Mouse (Mus musculus): ENCODE results near the gene Vps11. TPM values are rescaled to one million over a fixed set of nuclear protein-coding genes. Genes with fewer than 3 reads are reported as not detected.

Vps11 gene
- total RNA-seq, 2 experiments from 2014 or later: 52.1 to 53.1 TPM

GRCm38 (mm10) chr9:44357207-44357606 is 4.3 kb downstream of the Vps11 start:
- DNase-seq (ENCODE audit: extremely low spot score in 1 of 2, low spot score in 2 of 2): no peak
- intact Hi-C loops (cut with DNase I): no loop called here
- Histone ChIP-seq H3K27ac (no peak overlapping the region), H3K4me3 (no peak overlapping the region)
- peak; percentile 43 for TF ChIP-seq CTCF (IDR thresholded peaks at IDR 0.05)

- no peak for DNase-seq (ENCODE audit: extremely low spot score in 1 of 2, low spot score in 2 of 2)
- no peak for TF ChIP-seq CTCF (IDR thresholded peaks at IDR 0.05)
- H3K27ac ChIP-seq: no peak overlapping the region
- no peak overlapping the region for H3K4me3 ChIP-seq
- intact Hi-C loops (cut with DNase I): loop anchor here (5.0 kb wide), 1 partner anchor 34 kb away; no protein-coding TSS in a partner anchor
Measured at GRCm38 (mm10) chr9:44353142-44353541, 8.3 kb downstream of the Vps11 start.

- intact Hi-C loops (cut with DNase I): loop anchor here (5.0 kb wide), 1 partner anchor 35 kb away; no protein-coding TSS in a partner anchor
- no peak overlapping the region for H3K4me3 ChIP-seq
- no peak for DNase-seq (ENCODE audit: extremely low spot score in 1 of 2, low spot score in 2 of 2)
- H3K27ac ChIP-seq: no peak overlapping the region
- no peak for TF ChIP-seq CTCF (IDR thresholded peaks at IDR 0.05)
Measured at GRCm38 (mm10) chr9:44352337-44352736, 9.1 kb downstream of the Vps11 start.

GRCm38 (mm10) chr9:44351396-44351795 is 10.1 kb downstream of the Vps11 start:
- Histone ChIP-seq H3K27ac (no peak overlapping the region), H3K4me3 (no peak overlapping the region)
- TF ChIP-seq CTCF (IDR thresholded peaks at IDR 0.05): no peak
- no peak for DNase-seq (ENCODE audit: extremely low spot score in 1 of 2, low spot score in 2 of 2)
- intact Hi-C loops (cut with DNase I): loop anchor here (5.0 kb wide), 1 partner anchor 36 kb away; no protein-coding TSS in a partner anchor

- Histone ChIP-seq H3K4me3 (no peak overlapping the region), H3K27ac (no peak overlapping the region)
- TF ChIP-seq CTCF (IDR thresholded peaks at IDR 0.05): no peak; the same call in 1 of the 2 replicates
- intact Hi-C loops (cut with DNase I): no loop called here
- DNase-seq (ENCODE audit: extremely low spot score in 1 of 2, low spot score in 2 of 2): no peak
Measured at GRCm38 (mm10) chr9:44348546-44348945, 12.9 kb downstream of the Vps11 start.

GRCm38 (mm10) chr9:44347621-44348020 is 13.8 kb downstream of the Vps11 start:
- no peak overlapping the region for H3K4me3 ChIP-seq
- TF ChIP-seq CTCF (IDR thresholded peaks at IDR 0.05): no peak
- no peak overlapping the region for H3K27ac ChIP-seq
- intact Hi-C loops (cut with DNase I): no loop called here
- no peak for DNase-seq (ENCODE audit: extremely low spot score in 1 of 2, low spot score in 2 of 2)

- Histone ChIP-seq H3K27ac (no peak overlapping the region), H3K4me3 (no peak overlapping the region)
- intact Hi-C loops (cut with DNase I): no loop called here
- DNase-seq (ENCODE audit: extremely low spot score in 1 of 2, low spot score in 2 of 2): no peak
- no peak for TF ChIP-seq CTCF (IDR thresholded peaks at IDR 0.05)
Measured at GRCm38 (mm10) chr9:44347166-44347565, 14.3 kb downstream of the Vps11 start.

- TF ChIP-seq CTCF (IDR thresholded peaks at IDR 0.05): no peak
- intact Hi-C loops (cut with DNase I): no loop called here
- Histone ChIP-seq H3K4me3 (no peak overlapping the region), H3K27ac (peak overlapping the region; percentile 47; the same call in 1 of the 2 replicates)
- DNase-seq (ENCODE audit: extremely low spot score in 1 of 2, low spot score in 2 of 2): no peak
Measured at GRCm38 (mm10) chr9:44345570-44346433, 15.7 kb downstream of the Vps11 start.

GRCm38 (mm10) chr9:44343781-44344421 is 17.6 kb downstream of the Vps11 start, which contains the start of gene Hmbs:
Gene Hmbs, minus strand, starts transcription at chr9:44344228.
- Histone ChIP-seq H3K4me3 (peak within 1 kb of the TSS; percentile 99), H3K27ac (peak within 1 kb of the TSS; percentile 100)
- peak; percentile 86 to 87 for DNase-seq (ENCODE audit: extremely low spot score in 1 of 2, low spot score in 2 of 2)
- intact Hi-C loops (cut with DNase I): no loop called here
- TF ChIP-seq CTCF (IDR thresholded peaks at IDR 0.05): no peak

- intact Hi-C loops (cut with DNase I): no loop called here
Measured at GRCm38 (mm10) chr9:44343290-44343689, 18.2 kb downstream of the Vps11 start.

GRCm38 (mm10) chr9:44342605-44343004 is 18.9 kb downstream of the Vps11 start:
- no peak for TF ChIP-seq CTCF (IDR thresholded peaks at IDR 0.05)
- no peak overlapping the region for H3K4me3 ChIP-seq
- intact Hi-C loops (cut with DNase I): no loop called here
- no peak overlapping the region for H3K27ac ChIP-seq
- DNase-seq (ENCODE audit: extremely low spot score in 1 of 2, low spot score in 2 of 2): no peak

More at GRCm38 (mm10) chr9:44343290-44343689, 18.2 kb downstream of the Vps11 start:
- no peak for DNase-seq (ENCODE audit: extremely low spot score in 1 of 2, low spot score in 2 of 2)
- no peak for TF ChIP-seq CTCF (IDR thresholded peaks at IDR 0.05)
- H3K4me3 ChIP-seq: peak overlapping the region; percentile 99
- H3K27ac ChIP-seq: peak overlapping the region; percentile 100

- no peak for TF ChIP-seq CTCF (IDR thresholded peaks at IDR 0.05)
- intact Hi-C loops (cut with DNase I): no loop called here
Measured at GRCm38 (mm10) chr9:44342173-44342572, 19.3 kb downstream of the Vps11 start.

More at GRCm38 (mm10) chr9:44342173-44342572, 19.3 kb downstream of the Vps11 start:
- no peak for DNase-seq (ENCODE audit: extremely low spot score in 1 of 2, low spot score in 2 of 2)
- Histone ChIP-seq H3K4me3 (no peak overlapping the region), H3K27ac (no peak overlapping the region)

Measured in left cerebral cortex, adult 2 months (tissue).